Mouse (Mus musculus) embryonic fibroblast, embryonic 13.5 days (primary cell): ENCODE data around the gene Rasl11b. TPM values are rescaled to one million over a fixed set of nuclear protein-coding genes. Genes with fewer than 3 reads are reported as not detected.

Source experiments
- H3K27ac ChIP-seq: 2 replicates; pipeline ENCODE4 v1.5.1; 2012; ENCODE audit warnings: low read length, control low read depth, inconsistent platforms; ENCODE audit not compliant: insufficient read depth
- H3K4me1 ChIP-seq: 2 replicates; pipeline ENCODE4 v1.6.1; 2011; ENCODE audit warnings: low read length; ENCODE audit not compliant: control insufficient read depth, insufficient read depth
- H3K4me3 ChIP-seq: 2 replicates; pipeline ENCODE4 v1.5.1; 2011; ENCODE audit warnings: mild to moderate bottlenecking, control low read depth, low read length; ENCODE audit not compliant: insufficient read depth
- CTCF ChIP-seq: IDR thresholded peaks from 2 replicates; pipeline ENCODE4 v1.5.1; 2011; ENCODE audit warnings: mild to moderate bottlenecking, control low read depth, low read length, moderate library complexity, borderline replicate concordance; ENCODE audit not compliant: insufficient read depth
- POLR2A ChIP-seq: IDR thresholded peaks from 2 replicates; pipeline ENCODE4 v1.6.1; 2011; ENCODE audit warnings: low read depth, mild to moderate bottlenecking, control low read depth, low read length, moderate library complexity
- polyA plus RNA-seq: library from polyadenylated mRNA; stranded (reverse); fragments of >200 nt; gene quantifications from 2 replicates; pipeline ENCODE4 v1.2.4, GENCODE M21; 2011; ENCODE audit warnings: low read depth; ENCODE audit not compliant: missing spikeins, insufficient read length

Gene Rasl11b
- 13.9 and 22.0 TPM in 2 replicates for polyA plus RNA-seq

DNA sequence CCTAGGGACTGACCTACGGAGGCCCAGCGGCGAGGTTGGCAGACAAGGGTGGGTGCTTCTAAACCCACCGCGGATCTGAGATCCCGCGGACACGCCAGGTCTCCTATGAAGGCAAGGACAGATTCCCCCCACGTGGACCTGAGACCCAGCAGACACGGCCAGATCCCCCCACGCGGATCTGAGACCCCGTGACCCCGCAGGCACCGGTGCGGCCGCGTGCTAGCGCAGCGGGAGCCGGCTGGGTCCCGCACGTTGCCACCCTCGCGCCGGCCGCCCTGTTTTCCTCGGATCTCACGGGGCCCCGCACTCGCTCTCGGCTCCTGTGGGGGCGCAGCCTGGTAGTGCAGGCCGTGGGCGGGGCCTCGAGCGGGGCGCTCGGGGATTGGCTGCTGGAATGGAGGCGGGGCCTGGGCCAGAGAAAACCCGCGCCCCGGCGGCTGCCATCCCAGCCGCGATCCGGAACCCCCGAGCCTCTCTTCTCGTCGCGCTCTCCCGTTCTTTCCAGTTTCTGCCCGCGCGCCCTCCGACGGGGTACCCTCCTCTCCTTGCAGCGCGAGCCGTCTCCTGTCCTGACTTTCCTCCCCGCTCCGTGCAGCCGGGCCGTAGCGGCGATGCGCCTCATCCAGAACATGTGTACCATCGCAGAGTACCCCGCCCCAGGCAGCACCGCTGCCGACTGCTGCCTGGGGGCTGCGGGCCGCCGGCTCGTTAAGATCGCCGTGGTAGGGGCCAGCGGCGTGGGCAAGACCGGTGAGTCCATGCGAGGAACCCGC lies at the start of gene Rasl11b:
Rasl11b (plus strand) TSS at position 446 of the 773 bp plus-strand sequence.
- Histone ChIP-seq H3K27ac (peak within 1 kb of the TSS; percentile 37), H3K4me3 (peak within 1 kb of the TSS; percentile 98), H3K4me1 (peaks cover 3% of the 10 kb centered on the region)
- TF ChIP-seq POLR2A (peak; percentile 99), CTCF (no peak)

DNA sequence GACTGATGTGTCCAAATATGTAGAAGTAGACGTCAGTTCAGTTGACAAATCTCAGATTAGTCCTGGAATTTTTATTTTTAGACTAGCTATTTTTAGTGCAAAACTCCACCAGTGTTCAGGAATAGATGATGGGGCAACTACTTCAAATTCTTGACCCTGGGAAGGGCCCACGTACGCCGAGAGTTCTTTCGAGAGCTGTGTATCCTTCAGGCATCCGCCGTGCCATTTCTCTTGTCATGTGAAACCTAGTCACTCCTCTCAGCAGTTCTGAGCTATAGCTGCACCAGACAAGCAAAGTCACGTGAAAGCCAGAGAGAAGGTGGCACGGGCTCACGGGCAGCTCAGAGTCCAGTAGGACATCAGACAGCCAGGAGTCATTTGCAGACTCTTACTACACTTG lies 47.5 kb upstream of the Rasl11b start:
- Histone ChIP-seq H3K4me3 (no peak overlapping the region), H3K4me1 (peaks cover 3% of the 10 kb centered on the region; the same call in 1 of the 2 replicates), H3K27ac (peak overlapping the region; percentile 51)
- TF ChIP-seq POLR2A = no peak
- TF ChIP-seq CTCF = no peak

DNA sequence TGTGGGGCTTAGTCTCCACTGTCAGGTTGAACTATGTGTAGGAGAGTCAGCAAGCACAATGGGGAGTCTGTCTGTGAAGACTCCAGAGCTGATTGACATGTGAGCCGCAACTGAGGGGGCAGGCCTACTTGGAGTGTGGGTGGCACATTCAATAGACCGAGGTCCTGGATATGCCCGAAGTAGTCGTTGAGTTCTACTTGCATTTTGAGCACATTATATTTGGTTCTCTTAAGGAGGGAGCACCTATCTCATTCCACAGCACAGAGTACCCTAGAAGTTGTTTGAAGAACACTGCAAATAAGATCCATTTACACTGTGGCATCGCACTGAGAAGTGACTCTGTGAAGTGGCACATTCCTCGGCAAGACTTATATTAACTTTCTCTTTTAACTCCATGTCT lies 45.1 kb upstream of the Rasl11b start:
- no peak for TF ChIP-seq POLR2A
- Histone ChIP-seq H3K27ac (no peak overlapping the region), H3K4me3 (no peak overlapping the region), H3K4me1 (peaks cover 3% of the 10 kb centered on the region; the same call in 1 of the 2 replicates)

DNA sequence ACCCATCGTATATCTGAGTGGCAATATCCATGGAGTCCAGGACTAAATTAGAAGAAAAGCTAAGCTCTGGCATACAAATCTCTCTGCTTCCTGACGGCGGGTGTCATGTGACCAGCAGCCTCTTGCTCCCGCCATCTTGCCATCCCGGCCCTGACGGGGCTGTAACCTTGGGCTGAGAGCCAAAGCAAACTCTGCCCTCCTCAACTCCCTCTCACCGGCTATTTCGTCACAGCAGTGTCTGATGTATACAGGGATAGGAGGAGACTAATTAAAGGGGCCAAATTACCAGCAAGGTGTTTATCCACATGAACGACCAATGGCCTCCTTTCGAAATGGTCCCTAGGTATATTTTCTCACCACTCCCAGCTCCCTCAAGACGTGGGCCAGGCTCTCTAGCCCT lies 43.3 kb upstream of the Rasl11b start:
- TF ChIP-seq POLR2A (no peak), CTCF (no peak)
- H3K4me1 ChIP-seq = peaks cover 6% of the 10 kb centered on the region; the same call in 1 of the 2 replicates
- H3K4me3 ChIP-seq = no peak overlapping the region
- H3K27ac ChIP-seq = no peak overlapping the region

- Histone ChIP-seq H3K4me1 (peaks cover 8% of the 10 kb centered on the region), H3K4me3 (no peak overlapping the region), H3K27ac (no peak overlapping the region)
- TF ChIP-seq CTCF (no peak), POLR2A (no peak)
Observed at GRCm38 (mm10) chr5:74155860-74156351, 39.2 kb upstream of the Rasl11b start.

DNA sequence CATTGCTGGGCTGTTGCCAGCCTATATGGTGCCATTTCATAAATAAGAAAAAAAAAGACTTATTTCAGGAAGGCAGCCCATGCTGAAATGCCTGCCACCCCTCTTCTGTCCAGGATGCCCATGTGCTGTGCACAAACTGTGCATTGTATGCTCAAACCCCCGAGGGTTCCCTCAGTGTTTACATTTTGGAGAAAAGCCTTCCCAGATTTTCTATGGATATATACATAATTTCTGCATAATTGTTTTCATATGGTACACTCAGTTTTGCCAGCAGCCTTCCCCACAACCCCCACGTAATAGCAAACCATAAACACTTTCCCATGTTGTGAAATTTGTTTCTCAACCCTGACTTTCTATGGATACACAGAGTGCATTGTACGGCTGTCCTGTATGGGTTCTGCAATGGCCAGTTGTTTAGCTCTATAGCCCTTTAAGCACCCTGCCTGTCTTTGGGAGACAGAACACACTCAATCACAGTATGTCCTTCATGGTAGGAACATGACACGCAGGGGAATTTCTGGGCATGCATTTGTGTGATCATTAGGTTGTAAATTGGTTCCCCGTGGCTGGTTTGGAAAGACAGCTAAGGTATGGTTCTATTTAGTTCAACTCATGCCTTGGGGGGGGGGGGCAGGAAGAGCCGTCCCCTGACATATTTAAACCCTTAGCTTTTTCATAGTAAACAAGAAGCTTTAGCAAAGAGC lies 36.0 kb upstream of the Rasl11b start:
- no peak for TF ChIP-seq POLR2A
- TF ChIP-seq CTCF = no peak
- H3K4me3 ChIP-seq = no peak overlapping the region
- H3K27ac ChIP-seq = no peak overlapping the region
- H3K4me1 ChIP-seq = peaks cover 11% of the 10 kb centered on the region

DNA sequence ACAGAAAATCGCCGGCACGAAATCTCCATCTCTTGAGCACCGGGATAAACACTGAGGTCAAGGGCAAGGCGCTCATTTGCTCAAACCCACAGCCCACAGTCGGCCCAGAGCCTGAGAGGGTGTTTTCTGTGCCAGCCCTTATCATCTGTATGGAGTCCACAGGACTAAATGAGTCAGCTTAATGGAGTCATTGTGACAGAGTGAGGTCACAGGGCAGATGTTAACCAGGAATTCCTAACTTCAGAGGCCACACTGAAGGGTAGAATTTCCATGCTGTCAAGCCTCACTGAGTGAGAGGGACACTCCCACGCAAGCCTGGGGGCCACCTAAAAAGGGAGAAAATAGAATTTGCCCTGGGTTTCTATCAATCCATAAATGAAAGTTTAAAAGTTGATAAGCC lies 35.2 kb upstream of the Rasl11b start:
- Histone ChIP-seq H3K4me1 (peaks cover 11% of the 10 kb centered on the region), H3K4me3 (no peak overlapping the region), H3K27ac (no peak overlapping the region)
- no peak for TF ChIP-seq CTCF
- no peak for TF ChIP-seq POLR2A

- Histone ChIP-seq H3K4me3 (no peak overlapping the region), H3K4me1 (peaks cover 11% of the 10 kb centered on the region), H3K27ac (no peak overlapping the region)
- TF ChIP-seq POLR2A = no peak
- TF ChIP-seq CTCF = no peak
Observed at GRCm38 (mm10) chr5:74160349-74160748, 34.7 kb upstream of the Rasl11b start.

- TF ChIP-seq POLR2A = no peak
- no peak for TF ChIP-seq CTCF
Observed at GRCm38 (mm10) chr5:74161297-74161926, 33.7 kb upstream of the Rasl11b start.

More at GRCm38 (mm10) chr5:74161297-74161926, 33.7 kb upstream of the Rasl11b start:
- H3K4me3 ChIP-seq = no peak overlapping the region
- H3K27ac ChIP-seq = peak overlapping the region; percentile 21
- peaks cover 11% of the 10 kb centered on the region for H3K4me1 ChIP-seq
